ENCODE assay signal across 9 mouse cellular contexts in genomic region chr6:120466609-120467329, GRCm38 (mm10). TPM values are rescaled to one million over a fixed set of nuclear protein-coding genes. Genes with fewer than 3 reads are reported as not detected.
A peak's percentile ranks its signal among the peaks of the same experiment; 100 is the strongest.
DNase-seq lines count a peak whose midpoint lies in the region; ATAC-seq and TF ChIP-seq lines count a peak whose summit lies in the region.
"Had no signal": no experiment of that assay in that cellular context is flagged by ENCODE, and none has a peak within 500 bp of the region (broad histone marks: within the 10 kb centered on the region; RNA-seq: fewer than 3 reads in every experiment).

No protein-coding gene starts in this region.

- DNase-seq in hindbrain, postnatal 0 days (ENCODE audit: low spot score), result no peak
- DNase-seq in hindbrain, embryonic 11.5 days (ENCODE audit: low spot score), result no peak
- DNase-seq in G1E (ENCODE audit: low spot score) (peak; percentile 53), liver (peak; percentile 30)
- peak; percentile 65 to 69 for DNase-seq in spleen, adult 2 months (ENCODE audit: low read depth in 1 of 2, low spot score in 2 of 2)
- DNase-seq in adrenal gland, adult (ENCODE audit: inconsistent age in 2 of 2, low spot score in 1 of 2), result no peak
- DNase-seq in urinary bladder, postnatal 4 days (ENCODE audit: low spot score in 2 of 2), result no peak
- DNase-seq in hindbrain, embryonic 14.5 days (ENCODE audit: low spot score), result no peak

- H3K4me3 ChIP-seq in hindbrain, postnatal 0 days (ENCODE audit: low read length), result no peak overlapping the region
- H3K4me3 ChIP-seq in hindbrain, embryonic 11.5 days (ENCODE audit: low read depth, low read length), result no peak overlapping the region
- H3K4me3 ChIP-seq in G1E (ENCODE audit: low read depth, low read length), result peak overlapping the region; percentile 36; the same call in 1 of the 2 replicates
- H3K4me3 ChIP-seq in spleen, adult 2 months (ENCODE audit: extremely low read depth, insufficient read depth, insufficient read length), result peak overlapping the region; percentile 35
- no peak overlapping the region for H3K4me3 ChIP-seq in hindbrain, embryonic 14.5 days (replicated peaks; ENCODE audit: low read length)
- H3K4me3 ChIP-seq: neural tube, embryonic 13.5 days had no signal

- H3K4me2 ChIP-seq in hindbrain, postnatal 0 days (ENCODE audit: low read depth, low read length), result no peak overlapping the region
- H3K4me2 ChIP-seq in hindbrain, embryonic 11.5 days (replicated peaks; ENCODE audit: low read depth, low read length), result no peak overlapping the region
- no peak overlapping the region for H3K4me2 ChIP-seq in hindbrain, embryonic 14.5 days (replicated peaks)
- H3K4me2 ChIP-seq: neural tube, embryonic 13.5 days had no signal

- peaks cover 3% of the 10 kb centered on the region; the same call in 1 of the 2 replicates for H3K4me1 ChIP-seq in hindbrain, postnatal 0 days (ENCODE audit: insufficient read depth, low read length)
- H3K4me1 ChIP-seq in hindbrain, embryonic 11.5 days (replicated peaks; ENCODE audit: control insufficient read depth, insufficient read depth, low read length), result no peaks in the 10 kb centered on the region
- peaks cover 61% of the 10 kb centered on the region for H3K4me1 ChIP-seq in G1E (ENCODE audit: insufficient read depth, low read depth, low read length)
- H3K4me1 ChIP-seq in spleen, adult 2 months (ENCODE audit: control insufficient read depth, insufficient read depth, insufficient read length), result peaks cover 33% of the 10 kb centered on the region
- peaks cover 9% of the 10 kb centered on the region; the same call in 1 of the 2 replicates for H3K4me1 ChIP-seq in hindbrain, embryonic 14.5 days (replicated peaks; ENCODE audit: control insufficient read depth, insufficient read depth, low read length)

- no peaks in the 10 kb centered on the region for H3K9me3 ChIP-seq in hindbrain, postnatal 0 days (ENCODE audit: low read length)
- no peaks in the 10 kb centered on the region for H3K9me3 ChIP-seq in hindbrain, embryonic 11.5 days (ENCODE audit: control insufficient read depth, low read length)
- H3K9me3 ChIP-seq in G1E (replicated peaks), result no peaks in the 10 kb centered on the region
- H3K9me3 ChIP-seq in hindbrain, embryonic 14.5 days (ENCODE audit: control insufficient read depth, low read length), result no peaks in the 10 kb centered on the region
- H3K9me3 ChIP-seq: neural tube, embryonic 13.5 days had no signal

- no peak for ATAC-seq in hindbrain, postnatal 0 days
- ATAC-seq in hindbrain, embryonic 11.5 days (ENCODE audit: low FRiP score), result no peak
- ATAC-seq in G1E (ENCODE audit: extremely low read depth, insufficient number of reproducible peaks, low FRiP score, poor library complexity, severe bottlenecking), result peak; percentile 55
- no peak for ATAC-seq in hindbrain, embryonic 14.5 days (ENCODE audit: low FRiP score)

- H3K27ac ChIP-seq in hindbrain, postnatal 0 days, result no peak overlapping the region
- H3K27ac ChIP-seq in hindbrain, embryonic 11.5 days (ENCODE audit: low read depth, low read length), result no peak overlapping the region
- peak overlapping the region; percentile 93 for H3K27ac ChIP-seq in spleen, adult 2 months (ENCODE audit: insufficient read depth, low read length)
- H3K27ac ChIP-seq in hindbrain, embryonic 14.5 days, result no peak overlapping the region
- H3K27ac ChIP-seq: neural tube, embryonic 13.5 days had no signal

- WGBS in hindbrain, postnatal 0 days, result 76% methylated on average over 10 of the region's 10 CpGs
- WGBS in hindbrain, embryonic 11.5 days, result 78% methylated on average over 10 of the region's 10 CpGs
- 4% methylated on average over 10 of the region's 10 CpGs for WGBS in spleen, adult 2 months
- 83% methylated on average over 10 of the region's 10 CpGs for WGBS in hindbrain, embryonic 14.5 days

- no peaks in the 10 kb centered on the region for H3K27me3 ChIP-seq in hindbrain, postnatal 0 days (ENCODE audit: insufficient read depth, low read length)
- peaks cover 21% of the 10 kb centered on the region for H3K27me3 ChIP-seq in hindbrain, embryonic 11.5 days (ENCODE audit: control insufficient read depth, insufficient read depth, low read length)
- H3K27me3 ChIP-seq in G1E (ENCODE audit: insufficient read depth, low read length), result peaks cover 3% of the 10 kb centered on the region; the same call in 1 of the 2 replicates
- no peaks in the 10 kb centered on the region for H3K27me3 ChIP-seq in spleen, adult 2 months (ENCODE audit: control insufficient read depth, insufficient read depth, low read length)
- peaks cover 29% of the 10 kb centered on the region for H3K27me3 ChIP-seq in hindbrain, embryonic 14.5 days (ENCODE audit: control insufficient read depth, insufficient read depth, low read length)

- H3K36me3 ChIP-seq in hindbrain, postnatal 0 days (ENCODE audit: insufficient read depth, low read length), result no peaks in the 10 kb centered on the region
- no peaks in the 10 kb centered on the region for H3K36me3 ChIP-seq in hindbrain, embryonic 11.5 days (ENCODE audit: control insufficient read depth, insufficient read depth, low read length)
- H3K36me3 ChIP-seq in G1E (replicated peaks), result peaks cover 26% of the 10 kb centered on the region
- H3K36me3 ChIP-seq in spleen, adult 2 months (ENCODE audit: control insufficient read depth, insufficient read depth, low read length), result no peaks in the 10 kb centered on the region
- no peaks in the 10 kb centered on the region for H3K36me3 ChIP-seq in hindbrain, embryonic 14.5 days (replicated peaks; ENCODE audit: control insufficient read depth, insufficient read depth)
- H3K36me3 ChIP-seq: neural tube, embryonic 13.5 days had no signal

- TF ChIP-seq POLR2A in spleen, adult 2 months (IDR thresholded peaks at IDR 0.05; ENCODE audit: low read depth, low read length), result no peak

- no peak overlapping the region for H3K9ac ChIP-seq in hindbrain, postnatal 0 days (replicated peaks; ENCODE audit: low read length)
- H3K9ac ChIP-seq in hindbrain, embryonic 11.5 days (ENCODE audit: low read depth, low read length), result no peak overlapping the region
- no peak overlapping the region for H3K9ac ChIP-seq in hindbrain, embryonic 14.5 days
- H3K9ac ChIP-seq: neural tube, embryonic 13.5 days had no signal

- peak; percentile 32 for TF ChIP-seq CTCF in hindbrain, postnatal 0 days (IDR thresholded peaks at IDR 0.05; ENCODE audit: low read depth)
- no peak for TF ChIP-seq CTCF in G1E (IDR thresholded peaks at IDR 0.05; ENCODE audit: low read depth, low read length)
- TF ChIP-seq CTCF in spleen, adult 2 months (IDR thresholded peaks at IDR 0.05; ENCODE audit: extremely low read depth, insufficient read depth, insufficient read length, insufficient replicate concordance), result no peak

RNA-seq across cellular contexts. Expression of gene Il17ra, which starts 3.7 kb away (rescaled TPM):
- 7.8 and 10.6 TPM in 2 replicates for total RNA-seq in hindbrain, postnatal 0 days (2014; rRNA removed)
- polyA plus RNA-seq in hindbrain, postnatal 0 days (2015; fragmentation: Nextera tagmentation; extraction: Ambion mirVana), result 5.8 and 7.0 TPM in 2 replicates
- 2.8 and 5.4 TPM in 2 replicates for polyA plus RNA-seq in hindbrain, embryonic 11.5 days (2014; fragmentation: Nextera tagmentation; extraction: Ambion mirVana)
- 4.4 and 7.1 TPM in 2 replicates for total RNA-seq in G1E (2014; fragmentation: Nextera tagmentation)
- 6.0 and 6.3 TPM in 2 replicates for total RNA-seq in G1E (2017)
- 10.3 and 10.7 TPM in 2 replicates for polyA plus RNA-seq in G1E (2012)
- 93.1 and 98.3 TPM in 2 replicates for polyA plus RNA-seq in spleen, adult 2 months (2012; rRNA removed)
- 2.2 and 3.6 TPM in 2 replicates for polyA plus RNA-seq in hindbrain, embryonic 14.5 days (2014; fragmentation: Nextera tagmentation; extraction: Ambion mirVana)

RNA-seq across cellular contexts. Expression of gene Tmem121b, which starts 26.8 kb away (rescaled TPM):
- 25.9 and 31.9 TPM in 2 replicates for total RNA-seq in hindbrain, postnatal 0 days (2014; rRNA removed)
- polyA plus RNA-seq in hindbrain, postnatal 0 days (2015; fragmentation: Nextera tagmentation; extraction: Ambion mirVana), result 2.3 and 2.5 TPM in 2 replicates
- 1.0 and 1.8 TPM in 2 replicates for polyA plus RNA-seq in hindbrain, embryonic 11.5 days (2014; fragmentation: Nextera tagmentation; extraction: Ambion mirVana)
- total RNA-seq in G1E (2014; fragmentation: Nextera tagmentation) (not detected in 2 replicates), G1E (2017) (0.05 and 0.06 TPM in 2 replicates)
- polyA plus RNA-seq in G1E (2012), result not detected in 2 replicates
- polyA plus RNA-seq in spleen, adult 2 months (2012; rRNA removed), result 0.14 and 0.59 TPM in 2 replicates
- polyA plus RNA-seq in hindbrain, embryonic 14.5 days (2014; fragmentation: Nextera tagmentation; extraction: Ambion mirVana), result 3.2 and 4.3 TPM in 2 replicates

Comparison
In these comparisons a context has a peak if more than half of its experiments do, and no peak if none do; other contexts are left out.
1. DNase-seq: peak in G1E (single experiment), liver (single experiment) and spleen, adult 2 months (2 of 2); none in hindbrain, postnatal 0 days (single experiment), hindbrain, embryonic 11.5 days (single experiment), adrenal gland, adult (0 of 2), urinary bladder, postnatal 4 days (0 of 2) and hindbrain, embryonic 14.5 days (single experiment).
2. H3K4me3 ChIP-seq: peak in G1E (single experiment) and spleen, adult 2 months (single experiment); none in hindbrain, postnatal 0 days (single experiment), hindbrain, embryonic 11.5 days (single experiment) and hindbrain, embryonic 14.5 days (single experiment).